Mouse (Mus musculus): Measurements from ENCODE around the gene Runx3. TPM values are rescaled to one million over a fixed set of nuclear protein-coding genes. Genes with fewer than 3 reads are reported as not detected.

Gene Runx3
- total and polyA plus RNA-seq, 2 experiments: under 0.01 to 0.18 TPM

GRCm38 (mm10) chr4:135157329-135157728 is 36.9 kb downstream of the Runx3 start:
- DNase-seq (ENCODE audit: extremely low read depth, low read depth, low spot score): no peak
- H3K27ac ChIP-seq (replicated peaks; ENCODE audit: insufficient read depth, low read depth, low read length): no peak overlapping the region
- 26% methylated on average over 6 of the region's 6 CpGs for WGBS
- H3K27me3 ChIP-seq (ENCODE audit: control insufficient read depth, insufficient read depth, low read length): peaks cover 29% of the 10 kb centered on the region
- no peaks in the 10 kb centered on the region for H3K36me3 ChIP-seq (ENCODE audit: control insufficient read depth, insufficient read depth, low read length)
- no peak overlapping the region for H3K9ac ChIP-seq (ENCODE audit: low read depth, low read length)
- TF ChIP-seq CTCF (IDR thresholded peaks at IDR 0.05; ENCODE audit: low read depth, low read length) (no peak), POLR2A (IDR thresholded peaks at IDR 0.05; ENCODE audit: extremely low read depth, insufficient read depth, low read length) (no peak)
- no peak overlapping the region for H3K4me3 ChIP-seq (ENCODE audit: insufficient read depth, low read depth, low read length)
- H3K4me1 ChIP-seq (ENCODE audit: control insufficient read depth, insufficient read depth, low read length): no peaks in the 10 kb centered on the region
- H3K79me2 ChIP-seq (ENCODE audit: control insufficient read depth, insufficient read depth, low read length): no peaks in the 10 kb centered on the region

GRCm38 (mm10) chr4:135158724-135159409 is 38.4 kb downstream of the Runx3 start:
- Histone ChIP-seq H3K27ac (replicated peaks; ENCODE audit: insufficient read depth, low read depth, low read length) (no peak overlapping the region), H3K9ac (ENCODE audit: low read depth, low read length) (no peak overlapping the region), H3K27me3 (ENCODE audit: control insufficient read depth, insufficient read depth, low read length) (peaks cover 17% of the 10 kb centered on the region; the same call in 1 of the 2 replicates), H3K79me2 (ENCODE audit: control insufficient read depth, insufficient read depth, low read length) (no peaks in the 10 kb centered on the region), H3K4me1 (ENCODE audit: control insufficient read depth, insufficient read depth, low read length) (no peaks in the 10 kb centered on the region), H3K36me3 (ENCODE audit: control insufficient read depth, insufficient read depth, low read length) (no peaks in the 10 kb centered on the region), H3K4me3 (ENCODE audit: insufficient read depth, low read depth, low read length) (no peak overlapping the region)
- 8% methylated on average over 9 of the region's 9 CpGs for WGBS
- no peak for DNase-seq (ENCODE audit: extremely low read depth, low read depth, low spot score)
- TF ChIP-seq POLR2A (IDR thresholded peaks at IDR 0.05; ENCODE audit: extremely low read depth, insufficient read depth, low read length): no peak
- no peak for TF ChIP-seq CTCF (IDR thresholded peaks at IDR 0.05; ENCODE audit: low read depth, low read length)

- H3K27me3 ChIP-seq (ENCODE audit: control insufficient read depth, insufficient read depth, low read length): peaks cover 17% of the 10 kb centered on the region; the same call in 1 of the 2 replicates
- no peak overlapping the region for H3K9ac ChIP-seq (ENCODE audit: low read depth, low read length)
- TF ChIP-seq POLR2A (IDR thresholded peaks at IDR 0.05; ENCODE audit: extremely low read depth, insufficient read depth, low read length) (no peak), CTCF (IDR thresholded peaks at IDR 0.05; ENCODE audit: low read depth, low read length) (no peak)
Measured at GRCm38 (mm10) chr4:135159663-135160062, 39.2 kb downstream of the Runx3 start.

DNA sequence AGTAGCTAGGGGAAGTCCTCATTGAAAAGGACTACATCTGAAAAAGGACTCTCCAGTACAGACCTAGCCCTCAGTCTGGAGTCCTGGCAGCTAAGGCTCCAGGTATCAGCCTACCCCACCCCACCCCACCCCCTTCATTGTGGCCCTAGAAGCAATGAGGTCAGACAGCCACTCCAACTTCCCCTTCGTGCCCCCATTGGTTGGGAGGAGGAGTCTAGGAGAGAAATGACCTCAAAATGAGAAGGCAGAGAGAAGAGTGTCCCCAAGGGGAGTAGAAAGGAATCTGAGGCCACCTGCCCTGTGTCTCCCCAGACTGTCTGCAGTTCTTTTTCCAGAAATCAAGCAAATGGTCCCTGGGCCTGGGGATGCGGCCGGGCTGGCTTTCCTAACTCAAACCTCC is 39.7 kb downstream of the Runx3 start:
- Histone ChIP-seq H3K79me2 (ENCODE audit: control insufficient read depth, insufficient read depth, low read length) (no peaks in the 10 kb centered on the region), H3K4me1 (ENCODE audit: control insufficient read depth, insufficient read depth, low read length) (no peaks in the 10 kb centered on the region), H3K27ac (replicated peaks; ENCODE audit: insufficient read depth, low read depth, low read length) (no peak overlapping the region), H3K27me3 (ENCODE audit: control insufficient read depth, insufficient read depth, low read length) (peaks cover 17% of the 10 kb centered on the region; the same call in 1 of the 2 replicates), H3K4me3 (ENCODE audit: insufficient read depth, low read depth, low read length) (no peak overlapping the region), H3K9ac (ENCODE audit: low read depth, low read length) (no peak overlapping the region), H3K36me3 (ENCODE audit: control insufficient read depth, insufficient read depth, low read length) (no peaks in the 10 kb centered on the region)
- 79% methylated on average over 3 of the region's 3 CpGs for WGBS
- no peak for DNase-seq (ENCODE audit: extremely low read depth, low read depth, low spot score)
- TF ChIP-seq POLR2A (IDR thresholded peaks at IDR 0.05; ENCODE audit: extremely low read depth, insufficient read depth, low read length): no peak
- TF ChIP-seq CTCF (IDR thresholded peaks at IDR 0.05; ENCODE audit: low read depth, low read length): no peak

More at GRCm38 (mm10) chr4:135159663-135160062, 39.2 kb downstream of the Runx3 start:
- Histone ChIP-seq H3K27ac (replicated peaks; ENCODE audit: insufficient read depth, low read depth, low read length) (no peak overlapping the region), H3K79me2 (ENCODE audit: control insufficient read depth, insufficient read depth, low read length) (no peaks in the 10 kb centered on the region), H3K4me3 (ENCODE audit: insufficient read depth, low read depth, low read length) (no peak overlapping the region), H3K4me1 (ENCODE audit: control insufficient read depth, insufficient read depth, low read length) (no peaks in the 10 kb centered on the region), H3K36me3 (ENCODE audit: control insufficient read depth, insufficient read depth, low read length) (no peaks in the 10 kb centered on the region)
- DNase-seq (ENCODE audit: extremely low read depth, low read depth, low spot score): no peak
- WGBS: 67% methylated on average over 2 of the region's 2 CpGs

DNA sequence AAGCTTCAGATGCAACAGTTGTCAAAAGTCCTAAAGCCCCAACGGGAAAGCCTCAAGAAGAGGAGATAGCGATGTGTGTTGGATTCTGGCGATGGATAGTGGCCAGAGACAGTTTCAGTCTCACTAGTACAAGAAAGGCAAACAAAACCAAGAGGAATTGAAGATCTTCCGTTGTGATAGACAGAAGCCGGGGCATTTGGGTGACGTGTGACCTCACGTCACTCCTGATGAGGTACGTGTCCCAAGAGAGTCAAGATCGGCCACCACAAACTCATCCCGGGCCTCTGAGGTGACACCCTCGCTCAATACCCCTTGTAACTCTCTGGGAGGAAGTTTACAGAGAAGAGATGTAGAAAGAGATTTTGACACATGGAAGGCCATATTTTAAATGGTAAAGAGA is 41.0 kb downstream of the Runx3 start:
- Histone ChIP-seq H3K79me2 (ENCODE audit: control insufficient read depth, insufficient read depth, low read length) (no peaks in the 10 kb centered on the region), H3K4me1 (ENCODE audit: control insufficient read depth, insufficient read depth, low read length) (no peaks in the 10 kb centered on the region), H3K36me3 (ENCODE audit: control insufficient read depth, insufficient read depth, low read length) (no peaks in the 10 kb centered on the region), H3K27ac (replicated peaks; ENCODE audit: insufficient read depth, low read depth, low read length) (no peak overlapping the region), H3K9ac (ENCODE audit: low read depth, low read length) (no peak overlapping the region), H3K4me3 (ENCODE audit: insufficient read depth, low read depth, low read length) (no peak overlapping the region), H3K27me3 (ENCODE audit: control insufficient read depth, insufficient read depth, low read length) (peaks cover 20% of the 10 kb centered on the region)
- TF ChIP-seq POLR2A (IDR thresholded peaks at IDR 0.05; ENCODE audit: extremely low read depth, insufficient read depth, low read length) (no peak), CTCF (IDR thresholded peaks at IDR 0.05; ENCODE audit: low read depth, low read length) (no peak)
- 73% methylated on average over 11 of the region's 11 CpGs for WGBS
- no peak for DNase-seq (ENCODE audit: extremely low read depth, low read depth, low spot score)

DNA sequence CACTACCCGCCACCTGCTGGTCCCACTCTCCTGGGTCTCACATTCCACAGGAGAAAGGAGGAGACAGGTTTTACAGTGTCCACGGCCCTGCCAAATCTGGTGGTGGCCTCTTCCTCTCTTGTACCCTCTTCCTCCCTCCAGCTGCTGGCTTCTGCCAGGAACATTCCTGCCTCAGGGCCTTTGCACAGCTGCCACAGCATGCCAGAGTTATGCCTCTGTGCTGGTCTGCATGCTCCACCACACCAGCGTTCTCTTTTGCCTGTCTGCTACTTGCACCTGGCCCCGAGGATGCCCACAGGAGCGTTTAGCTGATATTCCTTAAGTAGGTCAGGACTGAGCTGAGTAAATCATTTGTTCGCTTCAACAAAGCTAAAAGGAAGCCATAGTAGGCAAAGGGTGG is 45.3 kb downstream of the Runx3 start:
- no peak for DNase-seq (ENCODE audit: extremely low read depth, low read depth, low spot score)
- Histone ChIP-seq H3K27me3 (ENCODE audit: control insufficient read depth, insufficient read depth, low read length) (peaks cover 15% of the 10 kb centered on the region), H3K36me3 (ENCODE audit: control insufficient read depth, insufficient read depth, low read length) (no peaks in the 10 kb centered on the region), H3K79me2 (ENCODE audit: control insufficient read depth, insufficient read depth, low read length) (no peaks in the 10 kb centered on the region), H3K4me3 (ENCODE audit: insufficient read depth, low read depth, low read length) (no peak overlapping the region), H3K9ac (ENCODE audit: low read depth, low read length) (no peak overlapping the region), H3K4me1 (ENCODE audit: control insufficient read depth, insufficient read depth, low read length) (no peaks in the 10 kb centered on the region), H3K27ac (replicated peaks; ENCODE audit: insufficient read depth, low read depth, low read length) (no peak overlapping the region)
- TF ChIP-seq POLR2A (IDR thresholded peaks at IDR 0.05; ENCODE audit: extremely low read depth, insufficient read depth, low read length) (no peak), CTCF (IDR thresholded peaks at IDR 0.05; ENCODE audit: low read depth, low read length) (no peak)
- WGBS: 60% methylated on average over 6 of the region's 6 CpGs

Measured in liver, adult 2 months (tissue).